Mouse (Mus musculus) right cerebral cortex, postnatal 14 days (tissue): ENCODE measurements around the gene Pold1.

Experiments
- DNase-seq: peaks from one replicate; pipeline ENCODE4 v3.0.0; 2022

Gene Pold1

GRCm38 (mm10) chr7:44521710-44522109, 26.9 kb downstream of the Pold1 start:
- DNase-seq = peak; percentile 57

GRCm38 (mm10) chr7:44520990-44521389, 27.7 kb downstream of the Pold1 start:
- no peak for DNase-seq

DNA sequence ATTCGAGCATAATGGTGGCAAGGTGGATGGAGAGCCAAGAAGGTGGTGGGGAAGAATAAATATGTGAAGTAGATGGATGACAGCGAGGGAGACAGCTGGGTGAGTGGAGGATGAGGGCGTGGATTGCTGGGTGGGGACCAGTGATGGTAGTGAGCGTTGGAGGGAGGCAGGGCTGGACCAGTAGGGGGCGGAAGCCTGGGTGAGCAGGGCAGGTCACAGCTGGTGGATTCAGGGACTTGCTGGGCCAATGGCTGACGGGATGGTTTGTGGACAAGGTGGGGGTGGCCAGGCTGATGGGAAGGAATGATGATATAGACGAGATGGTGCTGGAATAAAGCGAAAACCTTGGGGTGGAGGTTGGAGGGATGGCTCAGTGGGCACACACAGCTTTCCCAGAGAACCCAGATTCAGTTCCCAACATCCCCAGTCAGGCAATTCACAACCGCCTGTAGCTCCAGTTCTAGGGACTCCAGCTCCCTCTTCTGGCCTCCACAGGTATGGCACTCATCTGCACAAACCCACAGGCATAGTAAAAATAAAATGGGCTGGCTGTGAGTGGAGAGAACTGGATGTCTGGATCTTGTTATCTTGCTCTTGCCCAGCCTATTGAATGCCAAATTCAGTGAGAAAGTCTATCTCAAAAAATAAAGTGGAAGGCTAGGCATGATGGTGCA, 29.3 kb downstream of the Pold1 start:
- DNase-seq = no peak

- no peak for DNase-seq
Observed at GRCm38 (mm10) chr7:44507491-44507890, 41.2 kb downstream of the Pold1 start.

GRCm38 (mm10) chr7:44501563-44502115, 47.0 kb downstream of the Pold1 start:
- peak; percentile 80 for DNase-seq

GRCm38 (mm10) chr7:44500046-44500445, 48.6 kb downstream of the Pold1 start:
- no peak for DNase-seq

DNA sequence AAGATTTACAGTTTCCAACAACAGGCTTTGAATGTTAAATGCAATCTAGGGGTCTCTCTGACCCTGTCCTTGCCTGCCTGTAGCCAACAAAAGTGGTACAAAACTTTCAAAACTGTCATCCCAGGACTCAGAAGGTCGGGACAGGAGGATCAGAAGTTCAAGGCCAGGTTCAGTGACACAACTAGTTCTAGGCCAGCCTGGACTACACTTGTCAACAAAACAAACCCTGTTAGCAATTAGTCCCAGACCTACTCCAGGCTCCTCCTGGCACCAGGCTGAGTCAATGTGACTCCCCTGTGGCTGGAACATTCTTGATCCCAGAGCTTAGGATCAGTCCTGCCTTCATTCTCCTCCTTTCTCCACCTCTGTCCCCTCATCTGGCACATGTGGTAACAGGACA, 49.7 kb downstream of the Pold1 start:
- no peak for DNase-seq

DNA sequence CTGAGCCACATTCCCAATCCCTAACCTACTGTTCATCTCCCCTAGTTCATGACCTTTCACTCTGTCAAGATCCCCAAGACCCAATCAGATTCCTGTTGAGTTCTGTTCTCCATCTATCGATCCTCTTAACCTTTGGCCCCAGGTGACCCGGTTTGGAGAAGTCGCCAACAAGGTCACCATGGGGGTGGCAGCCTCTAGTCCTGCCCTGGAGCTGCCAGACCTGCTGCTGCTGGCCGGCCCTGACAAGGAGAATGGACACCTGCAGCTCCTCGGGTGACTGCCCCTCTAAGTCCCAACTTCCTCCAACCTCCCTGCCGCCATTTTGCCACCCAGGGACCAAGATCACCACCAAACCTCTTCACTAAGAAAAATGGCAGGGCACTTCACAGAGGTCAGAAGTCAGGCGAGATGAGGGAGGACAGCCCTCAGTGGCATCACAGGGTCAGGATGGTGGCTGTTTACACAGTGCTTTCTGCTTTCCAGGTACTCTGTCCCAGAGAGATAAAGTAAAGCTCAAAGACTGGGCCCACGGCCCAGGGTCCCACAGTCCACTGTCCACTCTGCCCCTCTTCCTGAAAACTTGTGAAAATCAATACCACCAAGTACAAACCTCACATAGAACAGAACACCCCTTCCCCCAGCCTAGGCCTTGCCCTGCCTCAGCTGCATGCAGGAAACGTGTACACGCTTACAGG, 51.1 kb downstream of the Pold1 start:
- no peak for DNase-seq

- DNase-seq = peak; percentile 49
Observed at GRCm38 (mm10) chr7:44496771-44497109, 51.9 kb downstream of the Pold1 start.

GRCm38 (mm10) chr7:44495992-44496770, 52.5 kb downstream of the Pold1 start, which contains the start of the genes Emc10 and Fam71e1:
Gene Emc10, minus strand, starts transcription at chr7:44496529.
Gene Fam71e1, plus strand, starts transcription at chr7:44496581.
- peak; percentile 99 for DNase-seq

GRCm38 (mm10) chr7:44495086-44495485, 53.6 kb downstream of the Pold1 start:
- no peak for DNase-seq

GRCm38 (mm10) chr7:44494681-44495080, 54.0 kb downstream of the Pold1 start:
- DNase-seq = no peak

DNA sequence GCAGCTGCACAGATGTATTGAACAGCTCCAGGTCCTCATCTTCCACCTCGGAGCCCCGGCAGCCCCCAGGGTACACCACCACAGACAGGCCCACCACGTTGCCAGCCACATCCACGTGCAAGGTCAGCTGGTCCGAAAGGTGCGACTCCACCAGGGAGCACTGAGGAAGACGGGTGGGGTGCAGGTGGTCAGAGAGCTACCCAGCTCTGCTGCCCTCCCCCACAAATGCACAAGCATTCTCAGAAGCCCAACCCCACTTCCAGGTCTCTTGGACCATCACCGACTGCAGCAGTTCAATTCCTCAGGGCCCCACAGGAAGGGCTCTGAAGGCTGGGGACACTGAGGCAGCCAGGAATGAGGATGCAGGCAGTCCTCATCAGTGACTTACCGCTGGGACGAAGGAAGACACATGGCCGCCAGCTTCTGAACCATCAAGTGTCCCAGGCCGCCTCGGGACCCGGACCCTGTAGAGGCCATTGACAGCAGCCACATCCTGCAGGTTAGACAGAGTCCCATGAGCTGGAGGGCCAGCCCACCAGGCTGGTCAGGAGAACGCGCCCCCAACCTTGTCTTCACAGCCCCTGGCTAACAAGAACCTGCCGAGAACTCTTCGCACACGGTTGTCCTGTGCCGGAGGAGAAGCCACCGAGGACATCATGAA, 56.4 kb downstream of the Pold1 start:
- no peak for DNase-seq

GRCm38 (mm10) chr7:44491391-44491790, 57.3 kb downstream of the Pold1 start:
- no peak for DNase-seq

- no peak for DNase-seq
Observed at GRCm38 (mm10) chr7:44490281-44490680, 58.4 kb downstream of the Pold1 start.

- DNase-seq = no peak
Observed at GRCm38 (mm10) chr7:44488545-44488944, 60.1 kb downstream of the Pold1 start.

DNA sequence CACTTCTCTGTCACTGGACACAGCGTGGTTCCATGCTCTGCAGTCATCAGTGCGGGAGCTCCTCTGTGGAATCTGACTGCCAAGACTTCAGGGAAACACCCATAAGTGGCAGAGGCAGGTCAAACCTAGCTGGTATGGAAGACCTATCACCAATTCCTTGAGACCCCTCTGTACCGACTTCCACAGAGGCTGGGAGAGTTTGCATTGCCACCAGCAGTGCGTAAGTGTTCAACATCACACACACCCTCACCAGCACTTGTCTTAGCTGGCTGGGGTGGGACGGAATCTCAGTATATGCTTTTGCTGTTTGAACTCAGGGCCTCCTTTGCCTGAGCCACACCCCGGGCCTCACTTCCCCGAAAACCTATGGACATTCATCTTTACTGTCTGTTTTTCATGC, 60.7 kb downstream of the Pold1 start:
- DNase-seq = no peak

DNA sequence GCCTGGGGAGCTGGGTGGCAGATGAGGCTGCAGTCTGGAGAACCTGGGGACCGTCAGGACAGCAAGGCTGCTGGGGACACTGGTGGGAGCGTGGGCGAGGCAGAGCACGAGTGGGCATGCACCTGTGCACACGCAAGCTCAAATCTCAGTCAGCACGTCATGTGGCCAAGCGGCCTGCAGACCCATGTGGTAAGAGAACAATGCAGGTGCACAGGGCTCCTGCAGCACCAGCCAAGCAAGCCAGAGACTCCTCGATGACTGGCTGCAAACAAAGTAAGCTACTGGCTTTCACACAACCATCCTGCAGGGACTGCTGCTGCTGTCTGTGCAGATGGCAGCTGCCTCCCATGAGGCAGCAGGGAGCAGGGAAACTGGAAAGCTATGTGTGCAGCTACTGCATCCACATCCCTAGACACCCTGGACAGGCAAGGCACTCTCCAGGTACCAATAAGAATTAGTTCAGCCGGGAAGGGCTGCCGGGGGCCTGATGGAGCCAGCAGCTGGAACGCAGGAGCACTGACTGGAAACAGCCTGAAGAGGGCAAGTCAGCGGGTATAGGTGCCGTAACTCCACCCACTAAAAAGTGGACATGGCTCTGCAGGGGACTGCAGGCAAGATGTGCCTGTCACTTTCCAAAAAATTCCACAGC, 61.6 kb downstream of the Pold1 start:
- no peak for DNase-seq

DNA sequence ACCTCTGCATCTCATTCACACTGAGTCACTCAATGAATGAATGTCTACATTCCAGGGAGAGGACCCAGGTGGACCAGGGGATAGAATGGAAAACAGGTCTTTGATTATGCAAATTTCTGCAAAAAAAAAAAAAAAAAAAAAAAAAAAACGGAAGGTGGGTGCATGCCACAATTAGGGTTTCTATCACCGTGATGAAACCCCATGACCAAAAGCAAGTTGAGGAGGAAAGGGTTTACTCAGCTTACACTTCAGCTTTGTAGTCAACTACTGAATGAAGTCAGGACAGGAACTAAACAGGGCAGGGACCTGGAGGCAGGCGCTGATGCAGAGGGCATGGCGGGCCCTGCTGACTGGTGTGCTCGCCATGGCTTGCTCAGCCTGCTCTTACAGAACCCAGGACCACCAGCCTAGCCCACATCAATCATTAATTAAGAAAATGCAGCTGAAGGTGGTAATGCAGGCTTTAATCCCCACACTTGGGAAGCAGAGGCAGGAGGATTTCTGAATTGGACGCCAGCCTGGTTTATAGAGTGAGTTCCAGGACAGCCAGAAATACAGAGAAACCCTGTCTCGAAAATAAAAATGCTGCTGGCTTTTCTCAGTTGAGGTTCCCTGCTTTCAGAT, 63.0 kb downstream of the Pold1 start:
- no peak for DNase-seq

DNA sequence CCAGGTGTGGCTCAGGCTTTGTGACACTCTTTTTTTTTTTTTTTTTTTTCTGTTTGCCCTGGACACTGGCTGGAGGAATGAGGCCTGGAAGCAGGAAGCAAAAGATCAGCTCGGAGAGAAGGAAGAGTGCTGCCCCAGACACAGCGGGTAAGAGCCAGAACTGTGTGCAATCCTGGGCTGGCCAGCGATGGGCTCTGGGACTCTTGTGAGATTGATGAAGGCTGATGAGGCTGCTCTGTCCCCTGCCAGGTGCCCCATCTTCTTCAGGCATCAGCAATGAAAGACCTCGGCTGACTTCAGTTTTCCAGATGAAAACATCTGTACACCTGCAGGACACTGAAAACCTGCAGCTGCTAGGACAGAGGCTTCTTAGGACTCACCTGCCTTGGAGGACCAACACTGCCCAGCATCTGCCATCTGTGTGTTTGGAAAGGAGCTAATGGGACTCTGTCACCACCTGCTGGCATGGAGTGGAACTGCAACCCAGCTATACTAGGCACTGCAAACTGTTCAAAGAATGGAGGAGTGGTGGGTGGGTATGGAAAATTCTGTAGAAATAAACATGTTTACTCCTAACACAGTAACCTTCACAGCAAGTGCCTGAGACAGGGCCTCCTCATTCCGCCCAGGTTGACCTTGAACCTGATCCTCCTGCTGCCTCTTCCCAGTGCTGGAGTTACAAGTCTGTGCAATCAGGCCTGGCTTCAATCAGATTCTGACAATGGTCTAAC, 63.6 kb downstream of the Pold1 start:
- peak; percentile 77 for DNase-seq

GRCm38 (mm10) chr7:44484109-44484508, 64.5 kb downstream of the Pold1 start:
- no peak for DNase-seq
